Mouse (Mus musculus) heart, embryonic 13.5 days (tissue): ENCODE data around the gene Zbtb9. TPM values are rescaled to one million over a fixed set of nuclear protein-coding genes. Genes with fewer than 3 reads are reported as not detected.
"Not testable (repeated sequence)": the region's sequence is repeated elsewhere in the genome, so short reads cannot be mapped to it uniquely, and the experiment has no call there.

Experiments used
- ATAC-seq: fragments of 200-750 bp; cut with Nextera tagmentation; 2 replicates; pipeline ENCODE4 v1.8.0; 2017; ENCODE audit warnings: moderate TSS enrichment; ENCODE audit not compliant: insufficient number of reproducible peaks, low FRiP score, low TSS enrichment; ENCODE audit errors: extremely low read depth
- H3K27ac ChIP-seq: fragments of 300-500 bp; sonication (generic); replicated peaks from 2 replicates; pipeline ENCODE4 v1.5.1; 2015; ENCODE audit warnings: moderate library complexity, mild to moderate bottlenecking, inconsistent platforms
- H3K27me3 ChIP-seq: fragments of 300-500 bp; sonication (generic); replicated peaks from 2 replicates; pipeline ENCODE4 v1.6.1; 2015; ENCODE audit warnings: mild to moderate bottlenecking, inconsistent platforms
- H3K36me3 ChIP-seq: fragments of 300-500 bp; sonication (generic); 2 replicates; pipeline ENCODE4 v1.6.1; 2015; ENCODE audit warnings: mild to moderate bottlenecking, inconsistent platforms
- H3K4me1 ChIP-seq: fragments of 300-500 bp; sonication (generic); 2 replicates; pipeline ENCODE4 v1.6.1; 2015; ENCODE audit warnings: inconsistent platforms
- H3K4me2 ChIP-seq: fragments of 300-500 bp; sonication (generic); 2 replicates; pipeline ENCODE4 v1.6.1; 2015; ENCODE audit warnings: inconsistent platforms, mild to moderate bottlenecking, moderate library complexity
- H3K4me3 ChIP-seq: fragments of 300-500 bp; sonication (generic); 2 replicates; pipeline ENCODE4 v1.5.1; 2015; ENCODE audit warnings: moderate library complexity, mild to moderate bottlenecking, inconsistent platforms
- H3K9ac ChIP-seq: fragments of 300-500 bp; sonication (generic); 2 replicates; pipeline ENCODE4 v1.6.1; 2015; ENCODE audit warnings: inconsistent platforms, mild to moderate bottlenecking, moderate library complexity
- H3K9me3 ChIP-seq: fragments of 300-500 bp; sonication (generic); 2 replicates; pipeline ENCODE4 v1.6.1; 2016; ENCODE audit warnings: inconsistent platforms
- WGBS: fragments of 180-500 bp; shearing (Covaris S2); methylation state at CpG from one replicate; pipeline ENCODE4 v1.1.7; 2015; ENCODE audit warnings: mixed read lengths; 5-methylcytosine and 5-hydroxymethylcytosine counted together
- polyA plus RNA-seq: library from polyadenylated mRNA; unstranded; fragments of >200 nt; fragmentation: Nextera tagmentation; extraction: Ambion mirVana; gene quantifications from 2 replicates; pipeline ENCODE4 v1.2.1, GENCODE M21; 2015

Zbtb9 gene
- polyA plus RNA-seq, 1 experiment from 2014 or later: 9.1 TPM

DNA sequence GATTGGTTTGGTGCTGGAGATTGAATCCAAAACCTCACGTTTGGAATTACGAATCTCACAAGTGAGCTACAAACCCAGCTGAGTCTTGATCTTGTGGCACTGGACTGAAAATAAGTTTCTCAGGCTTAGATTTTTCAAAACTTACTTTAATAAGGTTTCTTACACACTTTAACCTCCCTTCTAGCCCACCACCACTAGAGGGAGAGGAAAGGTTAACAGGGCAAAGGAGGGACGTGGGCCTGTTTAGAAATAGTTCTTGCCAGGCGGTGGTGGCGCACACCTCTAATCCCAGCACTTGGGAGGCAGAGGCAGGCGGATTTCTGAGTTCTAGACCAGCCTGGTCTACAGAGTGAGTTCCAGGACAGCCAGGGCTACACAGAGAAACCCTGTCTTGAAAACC is 4.4 kb downstream of the Zbtb9 start:
- not testable (repeated sequence) for H3K9ac ChIP-seq, H3K4me2 ChIP-seq, H3K4me3 ChIP-seq, H3K9me3 ChIP-seq, H3K27me3 ChIP-seq, ATAC-seq, H3K27ac ChIP-seq
- Histone ChIP-seq H3K4me1 (peaks cover 43% of the 10 kb centered on the region), H3K36me3 (peaks cover 55% of the 10 kb centered on the region)
- 83% methylated on average over 6 of the region's 6 CpGs for WGBS

DNA sequence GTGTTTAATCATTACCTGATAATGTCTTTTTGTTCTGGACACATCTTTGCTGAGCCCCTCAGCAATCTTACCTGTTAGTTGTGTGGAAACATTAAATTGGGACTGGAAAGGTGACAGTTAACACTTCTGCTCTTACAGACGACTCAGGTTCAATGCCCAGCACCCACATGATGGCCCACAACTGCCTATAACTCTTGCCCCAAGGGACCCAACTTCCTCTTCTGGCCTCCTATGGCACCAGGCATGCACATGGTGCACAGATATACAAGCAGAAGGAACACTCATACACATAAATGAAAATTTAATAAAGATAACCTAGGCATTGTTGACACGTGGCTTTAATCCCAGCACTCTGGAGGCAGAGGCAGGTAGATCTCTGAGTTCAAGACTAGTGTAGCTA is 6.5 kb downstream of the Zbtb9 start:
- no peak overlapping the region for H3K9ac ChIP-seq
- H3K9me3 ChIP-seq: no peaks in the 10 kb centered on the region
- H3K27me3 ChIP-seq: no peaks in the 10 kb centered on the region
- H3K36me3 ChIP-seq: peaks cover 53% of the 10 kb centered on the region
- no peak overlapping the region for H3K4me3 ChIP-seq
- H3K27ac ChIP-seq: no peak overlapping the region
- no peak overlapping the region for H3K4me2 ChIP-seq
- ATAC-seq: no peak
- peaks cover 32% of the 10 kb centered on the region for H3K4me1 ChIP-seq
- 68% methylated on average over 2 of the region's 2 CpGs for WGBS

DNA sequence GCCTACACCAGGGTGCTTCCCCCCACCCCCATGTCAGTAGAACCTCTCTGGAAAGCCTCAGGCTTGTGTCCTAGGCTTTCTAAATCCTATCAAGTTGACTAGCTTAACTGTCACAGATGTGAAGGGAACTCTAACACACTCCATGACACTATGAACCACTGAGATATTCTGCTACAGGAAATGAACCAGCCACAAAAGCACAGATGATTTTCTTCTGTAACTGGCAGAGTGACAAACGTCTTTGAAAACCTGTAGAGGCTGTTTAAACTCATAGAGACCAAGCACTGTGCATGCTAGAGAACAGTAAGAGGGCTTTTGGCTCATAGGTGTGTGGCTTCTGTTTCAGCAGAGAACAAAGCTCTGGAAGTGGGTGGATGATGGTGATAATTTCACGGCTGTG is 8.1 kb downstream of the Zbtb9 start:
- no peak for ATAC-seq
- peak overlapping the region; percentile 39; the same call in 1 of the 2 replicates for H3K27ac ChIP-seq
- H3K36me3 ChIP-seq: peaks cover 37% of the 10 kb centered on the region
- no peak overlapping the region for H3K4me2 ChIP-seq
- H3K9ac ChIP-seq: no peak overlapping the region
- no peaks in the 10 kb centered on the region for H3K9me3 ChIP-seq
- WGBS: 59% methylated on average over 2 of the region's 2 CpGs
- H3K27me3 ChIP-seq: no peaks in the 10 kb centered on the region
- H3K4me1 ChIP-seq: peaks cover 20% of the 10 kb centered on the region
- no peak overlapping the region for H3K4me3 ChIP-seq

GRCm38 (mm10) chr17:26983382-26983781 is 10.4 kb downstream of the Zbtb9 start:
- Histone ChIP-seq H3K27ac (no peak overlapping the region), H3K36me3 (peaks cover 14% of the 10 kb centered on the region), H3K4me1 (peaks cover 12% of the 10 kb centered on the region), H3K4me3 (no peak overlapping the region), H3K9me3 (no peaks in the 10 kb centered on the region), H3K27me3 (no peaks in the 10 kb centered on the region), H3K9ac (no peak overlapping the region), H3K4me2 (no peak overlapping the region)
- no peak for ATAC-seq
- 85% methylated on average over 4 of the region's 4 CpGs for WGBS

DNA sequence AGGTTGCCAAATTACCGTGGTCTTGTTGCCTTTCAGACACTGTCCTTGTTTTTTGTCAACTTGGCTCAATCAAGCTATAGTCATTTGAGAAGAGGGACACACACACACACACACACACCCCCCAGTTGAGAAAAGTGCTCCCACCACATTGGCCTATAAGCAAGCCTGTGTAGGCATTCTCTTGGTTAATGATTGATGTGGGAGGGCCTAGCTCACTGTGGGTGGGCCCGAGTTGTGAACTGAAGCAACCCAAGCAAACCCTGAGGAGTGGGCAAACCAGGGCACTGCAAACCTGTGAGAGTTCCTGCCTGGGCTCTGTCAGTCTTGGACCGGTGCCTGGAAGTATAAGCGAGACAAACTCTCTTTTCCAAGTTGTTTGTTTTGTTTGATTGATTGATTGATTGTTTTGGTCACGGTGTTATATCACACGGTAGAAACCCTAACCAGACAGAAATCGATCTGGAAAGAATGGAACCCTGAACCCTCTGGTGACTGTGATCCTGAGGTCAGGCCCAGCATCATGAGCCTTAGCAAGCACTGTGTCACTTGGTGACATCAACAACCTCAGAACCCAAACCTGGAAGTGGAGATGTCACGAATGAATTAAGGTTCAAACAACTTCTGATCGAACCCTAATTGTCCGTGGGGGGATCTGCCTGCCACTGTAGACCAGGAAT is 12.7 kb downstream of the Zbtb9 start:
- no peak for ATAC-seq
- 81% methylated on average over 10 of the region's 10 CpGs for WGBS

DNA sequence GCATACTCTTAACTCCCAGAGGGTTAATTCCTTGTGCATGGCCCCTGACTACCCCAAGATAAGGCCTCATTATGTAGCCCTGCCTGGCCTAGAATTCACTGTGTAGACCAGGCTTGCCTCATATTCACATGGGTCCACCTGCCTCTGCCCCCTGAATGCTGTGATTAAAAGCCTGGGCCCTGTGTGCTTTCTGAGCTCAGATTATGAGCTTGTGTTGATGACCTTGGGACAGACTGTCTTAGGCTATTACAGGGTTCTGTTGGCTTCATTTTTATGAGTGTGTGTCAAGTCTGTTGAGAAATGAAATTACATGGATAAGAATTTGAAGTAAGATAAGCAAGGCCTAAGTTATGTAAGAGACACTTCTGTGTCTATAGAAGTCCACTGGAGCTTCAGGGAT is 17.6 kb downstream of the Zbtb9 start:
- Histone ChIP-seq H3K4me3 (no peak overlapping the region), H3K4me1 (peaks cover 22% of the 10 kb centered on the region), H3K27me3 (no peaks in the 10 kb centered on the region), H3K9me3 (no peaks in the 10 kb centered on the region), H3K36me3 (no peaks in the 10 kb centered on the region), H3K9ac (no peak overlapping the region), H3K27ac (no peak overlapping the region), H3K4me2 (no peak overlapping the region)
- no peak for ATAC-seq

More for the DNA sequence above, 12.7 kb downstream of the Zbtb9 start:
- no peaks in the 10 kb centered on the region for H3K9me3 ChIP-seq
- peaks cover 17% of the 10 kb centered on the region for H3K4me1 ChIP-seq
- H3K36me3 ChIP-seq: no peaks in the 10 kb centered on the region
- no peak overlapping the region for H3K27ac ChIP-seq
- H3K9ac ChIP-seq: no peak overlapping the region
- H3K4me2 ChIP-seq: no peak overlapping the region
- H3K4me3 ChIP-seq: no peak overlapping the region
- no peaks in the 10 kb centered on the region for H3K27me3 ChIP-seq

GRCm38 (mm10) chr17:26994410-26994809 is 21.4 kb downstream of the Zbtb9 start:
- no peak for ATAC-seq
- Histone ChIP-seq H3K9me3 (no peaks in the 10 kb centered on the region), H3K36me3 (no peaks in the 10 kb centered on the region)

GRCm38 (mm10) chr17:26995006-26995405 is 22.0 kb downstream of the Zbtb9 start:
- Histone ChIP-seq H3K27ac (peak overlapping the region; percentile 67), H3K9ac (no peak overlapping the region), H3K36me3 (no peaks in the 10 kb centered on the region), H3K27me3 (no peaks in the 10 kb centered on the region), H3K9me3 (no peaks in the 10 kb centered on the region), H3K4me2 (no peak overlapping the region), H3K4me1 (peaks cover 32% of the 10 kb centered on the region), H3K4me3 (no peak overlapping the region)
- 68% methylated on average over 6 of the region's 6 CpGs for WGBS
- ATAC-seq: no peak

More at GRCm38 (mm10) chr17:26994410-26994809, 21.4 kb downstream of the Zbtb9 start:
- Histone ChIP-seq H3K27me3 (no peaks in the 10 kb centered on the region), H3K4me2 (no peak overlapping the region), H3K4me3 (no peak overlapping the region), H3K4me1 (peaks cover 32% of the 10 kb centered on the region), H3K9ac (no peak overlapping the region), H3K27ac (peak overlapping the region; percentile 67)
- WGBS: 48% methylated on average over 14 of the region's 14 CpGs

- ATAC-seq: no peak
- Histone ChIP-seq H3K4me3 (no peak overlapping the region), H3K27ac (peak overlapping the region; percentile 67; the same call in 1 of the 2 replicates), H3K9ac (no peak overlapping the region), H3K36me3 (no peaks in the 10 kb centered on the region), H3K9me3 (no peaks in the 10 kb centered on the region), H3K4me2 (no peak overlapping the region), H3K4me1 (peaks cover 28% of the 10 kb centered on the region), H3K27me3 (no peaks in the 10 kb centered on the region)
- WGBS: 53% methylated on average over 8 of the region's 8 CpGs
Observed at GRCm38 (mm10) chr17:26995562-26995961, 22.6 kb downstream of the Zbtb9 start.

DNA sequence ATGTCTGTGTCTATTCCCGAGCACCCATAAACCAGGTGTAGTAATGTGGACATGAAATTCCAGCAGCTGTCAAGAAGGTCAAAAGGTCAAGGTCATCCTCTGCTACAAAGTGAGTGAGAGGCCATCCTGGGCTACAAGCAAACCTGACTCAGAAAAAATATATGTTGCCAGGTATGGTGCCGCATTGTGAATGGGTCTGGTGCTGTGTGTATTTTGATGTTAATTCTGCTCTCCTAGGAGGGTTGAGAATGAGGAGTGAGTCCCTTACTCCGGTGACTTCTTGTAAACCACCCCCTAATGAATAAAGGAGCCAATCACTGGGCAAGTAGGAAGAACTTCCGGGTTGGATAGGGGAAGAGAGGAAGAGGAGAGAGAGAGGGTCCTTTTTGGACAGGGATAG is 24.7 kb downstream of the Zbtb9 start:
- ATAC-seq: no peak
- no peak overlapping the region for H3K9ac ChIP-seq
- H3K4me3 ChIP-seq: no peak overlapping the region
- H3K36me3 ChIP-seq: no peaks in the 10 kb centered on the region
- H3K4me1 ChIP-seq: peaks cover 27% of the 10 kb centered on the region
- WGBS: 68% methylated on average over 4 of the region's 4 CpGs
- no peak overlapping the region for H3K27ac ChIP-seq
- H3K27me3 ChIP-seq: no peaks in the 10 kb centered on the region
- H3K4me2 ChIP-seq: no peak overlapping the region
- no peaks in the 10 kb centered on the region for H3K9me3 ChIP-seq

- Histone ChIP-seq H3K4me3 (no peak overlapping the region), H3K9ac (no peak overlapping the region), H3K9me3 (no peaks in the 10 kb centered on the region), H3K27me3 (no peaks in the 10 kb centered on the region), H3K36me3 (no peaks in the 10 kb centered on the region), H3K4me2 (no peak overlapping the region), H3K4me1 (peaks cover 27% of the 10 kb centered on the region), H3K27ac (no peak overlapping the region)
- WGBS: 58% methylated on average over 15 of the region's 15 CpGs
- ATAC-seq: no peak
Observed at GRCm38 (mm10) chr17:26998283-26998682, 25.3 kb downstream of the Zbtb9 start.

GRCm38 (mm10) chr17:26999996-27000395 is 27.0 kb downstream of the Zbtb9 start:
- no peak for ATAC-seq
- Histone ChIP-seq H3K36me3 (no peaks in the 10 kb centered on the region), H3K9me3 (no peaks in the 10 kb centered on the region), H3K4me1 (peaks cover 18% of the 10 kb centered on the region), H3K9ac (0 out of 2 replicates have a peak overlapping the region, but pooled peaks have one; percentile 58), H3K27me3 (peaks cover 12% of the 10 kb centered on the region; the same call in 1 of the 2 replicates), H3K4me3 (no peak overlapping the region), H3K4me2 (peak overlapping the region; percentile 30), H3K27ac (no peak overlapping the region)
- WGBS: 69% methylated on average over 12 of the region's 12 CpGs
